Mouse (Mus musculus): ENCODE measurements around the gene Gm3411.
"Not testable (repeated sequence)": the region's sequence is repeated elsewhere in the genome, so short reads cannot be mapped to it uniquely, and the experiment has no call there.

- not testable (repeated sequence) for TF ChIP-seq POLR2A (IDR thresholded peaks at IDR 0.05; ENCODE audit: borderline replicate concordance, extremely low read depth, insufficient read depth, insufficient read length, poor library complexity, severe bottlenecking); CTCF (IDR thresholded peaks at IDR 0.05; ENCODE audit: borderline replicate concordance, extremely low read depth, insufficient read depth, insufficient read length)
Measured at GRCm38 (mm10) chr14:6219192-6219591, 67.9 kb downstream of the Gm3411 start, which contains the start of gene Gm21560.
